Mouse (Mus musculus): ENCODE measurements around the gene Ythdc1. TPM values are rescaled to one million over a fixed set of nuclear protein-coding genes. Genes with fewer than 3 reads are reported as not detected.
A peak's percentile ranks its signal among the peaks of the same experiment; 100 is the strongest.

The Ythdc1 gene
- polyA plus RNA-seq (2015; fragmentation: Nextera tagmentation; extraction: Ambion mirVana), result 25.4 and 25.9 TPM in 2 replicates

GRCm38 (mm10) chr5:86803962-86804940 lies at the start of gene Ythdc1:
Ythdc1 (plus strand) TSS chr5:86804221.
- no peaks in the 10 kb centered on the region for H3K27me3 ChIP-seq (replicated peaks; ENCODE audit: control insufficient read depth, insufficient read depth, low read length)
- H3K9ac ChIP-seq (ENCODE audit: low read depth, low read length), result peak within 1 kb of the TSS; percentile 99
- no peaks in the 10 kb centered on the region for H3K36me3 ChIP-seq (ENCODE audit: control insufficient read depth, insufficient read depth, low read length)
- H3K9me3 ChIP-seq (ENCODE audit: control insufficient read depth, low read length), result no peaks in the 10 kb centered on the region
- peak within 1 kb of the TSS; percentile 99 for H3K27ac ChIP-seq (ENCODE audit: low read length)
- peak within 1 kb of the TSS; percentile 94 for H3K4me3 ChIP-seq (ENCODE audit: low read length)
- WGBS, result under 1% methylated on average over 78 of the region's 111 CpGs
- H3K4me1 ChIP-seq (ENCODE audit: control insufficient read depth, insufficient read depth, low read length), result peaks cover 3% of the 10 kb centered on the region
- ATAC-seq, result peak; percentile 99
- peak within 1 kb of the TSS; percentile 50 for H3K4me2 ChIP-seq (ENCODE audit: low read depth, low read length)

DNA sequence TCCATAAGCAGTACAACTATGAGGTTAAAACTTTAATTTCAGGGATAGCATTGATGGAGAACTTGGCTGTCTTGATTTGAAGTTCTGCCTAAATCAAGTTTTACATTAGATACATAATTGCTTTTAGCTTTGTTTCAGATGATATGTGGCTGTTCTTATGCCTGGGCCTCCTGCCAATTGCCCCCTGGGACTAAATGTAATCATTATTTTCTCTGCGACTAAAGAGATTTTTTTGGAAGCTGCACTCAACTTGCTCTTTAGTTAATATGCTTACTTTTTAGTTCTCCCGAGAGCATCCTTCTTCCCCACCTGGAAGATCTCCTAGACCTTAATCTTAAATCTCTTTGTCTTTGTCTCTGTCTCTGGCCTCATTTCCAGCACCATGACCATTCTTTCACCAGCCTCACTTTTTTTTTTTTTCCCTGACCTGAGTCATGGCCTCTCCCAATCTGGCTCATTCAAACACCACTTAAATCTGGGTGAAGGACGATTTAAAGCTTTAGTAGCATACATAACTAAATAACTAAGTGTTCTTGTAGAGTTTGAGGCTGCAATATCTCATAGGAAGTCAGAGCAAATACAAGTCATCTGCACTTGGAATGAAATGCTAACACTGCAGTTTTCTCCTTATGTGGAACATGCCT lies 34.9 kb upstream of the Ythdc1 start:
- Histone ChIP-seq H3K9ac (ENCODE audit: low read depth, low read length) (no peak overlapping the region), H3K27ac (ENCODE audit: low read length) (no peak overlapping the region), H3K9me3 (ENCODE audit: control insufficient read depth, low read length) (no peaks in the 10 kb centered on the region), H3K27me3 (replicated peaks; ENCODE audit: control insufficient read depth, insufficient read depth, low read length) (no peaks in the 10 kb centered on the region), H3K4me3 (ENCODE audit: low read length) (no peak overlapping the region), H3K36me3 (ENCODE audit: control insufficient read depth, insufficient read depth, low read length) (no peaks in the 10 kb centered on the region), H3K4me1 (ENCODE audit: control insufficient read depth, insufficient read depth, low read length) (0 out of 2 replicates have a peak, but pooled peaks cover 2% of the 10 kb centered on the region), H3K4me2 (ENCODE audit: low read depth, low read length) (no peak overlapping the region)
- 35% methylated on average over 3 of the region's 3 CpGs for WGBS
- peak; percentile 63 for ATAC-seq

GRCm38 (mm10) chr5:86771010-86771409 lies 33.0 kb upstream of the Ythdc1 start:
- no peaks in the 10 kb centered on the region for H3K27me3 ChIP-seq (replicated peaks; ENCODE audit: control insufficient read depth, insufficient read depth, low read length)
- H3K4me1 ChIP-seq (ENCODE audit: control insufficient read depth, insufficient read depth, low read length), result 0 out of 2 replicates have a peak, but pooled peaks cover 2% of the 10 kb centered on the region
- no peaks in the 10 kb centered on the region for H3K36me3 ChIP-seq (ENCODE audit: control insufficient read depth, insufficient read depth, low read length)

DNA sequence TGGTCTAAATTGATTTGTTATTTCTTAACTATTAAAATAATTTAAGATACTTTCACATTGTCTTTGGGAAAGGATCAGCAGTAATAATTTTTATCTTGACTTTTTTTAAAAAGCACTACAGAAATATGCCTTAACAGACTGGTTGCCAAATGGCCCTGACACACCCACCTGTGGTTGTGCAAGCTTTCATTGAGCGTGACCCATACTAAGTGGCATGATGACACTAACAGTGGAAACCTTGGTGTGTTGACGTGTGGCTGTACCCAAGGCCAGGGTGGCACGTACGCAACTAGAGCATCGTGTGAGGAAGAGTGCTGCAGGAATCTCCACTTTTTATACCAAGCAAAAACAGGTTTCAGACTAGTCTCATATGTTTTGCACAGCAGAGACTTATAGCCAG lies 27.1 kb upstream of the Ythdc1 start:
- H3K9ac ChIP-seq (ENCODE audit: low read depth, low read length), result no peak overlapping the region
- H3K4me1 ChIP-seq (ENCODE audit: control insufficient read depth, insufficient read depth, low read length), result 0 out of 2 replicates have a peak, but pooled peaks cover 2% of the 10 kb centered on the region
- no peak overlapping the region for H3K4me3 ChIP-seq (ENCODE audit: low read length)
- no peak overlapping the region for H3K4me2 ChIP-seq (ENCODE audit: low read depth, low read length)
- H3K27ac ChIP-seq (ENCODE audit: low read length), result no peak overlapping the region
- no peaks in the 10 kb centered on the region for H3K27me3 ChIP-seq (replicated peaks; ENCODE audit: control insufficient read depth, insufficient read depth, low read length)
- WGBS, result 90% methylated on average over 5 of the region's 5 CpGs
- H3K9me3 ChIP-seq (ENCODE audit: control insufficient read depth, low read length), result no peaks in the 10 kb centered on the region
- ATAC-seq, result no peak
- H3K36me3 ChIP-seq (ENCODE audit: control insufficient read depth, insufficient read depth, low read length), result no peaks in the 10 kb centered on the region

More at GRCm38 (mm10) chr5:86771010-86771409, 33.0 kb upstream of the Ythdc1 start:
- ATAC-seq, result no peak
- Histone ChIP-seq H3K9ac (ENCODE audit: low read depth, low read length) (no peak overlapping the region), H3K9me3 (ENCODE audit: control insufficient read depth, low read length) (no peaks in the 10 kb centered on the region), H3K27ac (ENCODE audit: low read length) (no peak overlapping the region), H3K4me2 (ENCODE audit: low read depth, low read length) (no peak overlapping the region), H3K4me3 (ENCODE audit: low read length) (no peak overlapping the region)

DNA sequence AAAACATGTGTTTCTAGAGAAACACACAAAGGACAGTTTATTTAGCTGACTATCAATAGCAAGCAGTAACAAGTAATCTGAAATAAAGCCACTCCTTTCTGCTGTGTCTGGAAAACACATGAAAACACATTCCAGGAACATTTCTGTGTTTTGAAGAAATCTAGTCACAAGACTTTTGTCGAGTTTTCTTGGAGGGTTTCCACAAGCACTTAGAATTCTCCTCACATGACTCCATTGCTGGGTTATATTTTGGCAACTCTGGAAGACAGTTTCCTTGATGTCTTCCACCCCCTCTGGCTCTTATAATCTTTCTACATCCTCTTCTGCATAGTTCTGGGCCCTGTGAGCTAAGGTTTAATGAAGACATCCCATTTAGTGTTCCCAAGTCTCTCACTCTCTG lies 25.6 kb upstream of the Ythdc1 start:
- Histone ChIP-seq H3K27me3 (replicated peaks; ENCODE audit: control insufficient read depth, insufficient read depth, low read length) (no peaks in the 10 kb centered on the region), H3K27ac (ENCODE audit: low read length) (no peak overlapping the region), H3K9me3 (ENCODE audit: control insufficient read depth, low read length) (no peaks in the 10 kb centered on the region), H3K4me3 (ENCODE audit: low read length) (no peak overlapping the region), H3K36me3 (ENCODE audit: control insufficient read depth, insufficient read depth, low read length) (no peaks in the 10 kb centered on the region), H3K4me1 (ENCODE audit: control insufficient read depth, insufficient read depth, low read length) (no peaks in the 10 kb centered on the region), H3K4me2 (ENCODE audit: low read depth, low read length) (no peak overlapping the region), H3K9ac (ENCODE audit: low read depth, low read length) (no peak overlapping the region)
- 51% methylated on average over 1 of the region's 1 CpGs for WGBS
- ATAC-seq, result no peak

- Histone ChIP-seq H3K9ac (ENCODE audit: low read depth, low read length) (no peak overlapping the region), H3K27ac (ENCODE audit: low read length) (no peak overlapping the region), H3K4me3 (ENCODE audit: low read length) (no peak overlapping the region), H3K27me3 (replicated peaks; ENCODE audit: control insufficient read depth, insufficient read depth, low read length) (no peaks in the 10 kb centered on the region), H3K36me3 (ENCODE audit: control insufficient read depth, insufficient read depth, low read length) (no peaks in the 10 kb centered on the region), H3K4me2 (ENCODE audit: low read depth, low read length) (no peak overlapping the region), H3K9me3 (ENCODE audit: control insufficient read depth, low read length) (no peaks in the 10 kb centered on the region), H3K4me1 (ENCODE audit: control insufficient read depth, insufficient read depth, low read length) (no peaks in the 10 kb centered on the region)
- no peak for ATAC-seq
- WGBS, result 60% methylated on average over 8 of the region's 8 CpGs
Observed at GRCm38 (mm10) chr5:86783059-86783458, 21.0 kb upstream of the Ythdc1 start.

GRCm38 (mm10) chr5:86784205-86784604 lies 19.8 kb upstream of the Ythdc1 start:
- Histone ChIP-seq H3K27me3 (replicated peaks; ENCODE audit: control insufficient read depth, insufficient read depth, low read length) (no peaks in the 10 kb centered on the region), H3K27ac (ENCODE audit: low read length) (no peak overlapping the region)

GRCm38 (mm10) chr5:86786798-86787197 lies 17.2 kb upstream of the Ythdc1 start:
- no peak overlapping the region for H3K4me3 ChIP-seq (ENCODE audit: low read length)
- H3K4me2 ChIP-seq (ENCODE audit: low read depth, low read length), result no peak overlapping the region
- no peaks in the 10 kb centered on the region for H3K4me1 ChIP-seq (ENCODE audit: control insufficient read depth, insufficient read depth, low read length)
- no peak for ATAC-seq
- H3K9me3 ChIP-seq (ENCODE audit: control insufficient read depth, low read length), result no peaks in the 10 kb centered on the region
- 35% methylated on average over 1 of the region's 1 CpGs for WGBS
- H3K36me3 ChIP-seq (ENCODE audit: control insufficient read depth, insufficient read depth, low read length), result no peaks in the 10 kb centered on the region
- no peaks in the 10 kb centered on the region for H3K27me3 ChIP-seq (replicated peaks; ENCODE audit: control insufficient read depth, insufficient read depth, low read length)
- no peak overlapping the region for H3K27ac ChIP-seq (ENCODE audit: low read length)
- no peak overlapping the region for H3K9ac ChIP-seq (ENCODE audit: low read depth, low read length)

More at GRCm38 (mm10) chr5:86784205-86784604, 19.8 kb upstream of the Ythdc1 start:
- H3K4me3 ChIP-seq (ENCODE audit: low read length), result no peak overlapping the region
- WGBS, result 71% methylated on average over 1 of the region's 1 CpGs
- no peaks in the 10 kb centered on the region for H3K36me3 ChIP-seq (ENCODE audit: control insufficient read depth, insufficient read depth, low read length)
- no peak overlapping the region for H3K4me2 ChIP-seq (ENCODE audit: low read depth, low read length)
- H3K4me1 ChIP-seq (ENCODE audit: control insufficient read depth, insufficient read depth, low read length), result no peaks in the 10 kb centered on the region
- no peak overlapping the region for H3K9ac ChIP-seq (ENCODE audit: low read depth, low read length)
- no peak for ATAC-seq
- H3K9me3 ChIP-seq (ENCODE audit: control insufficient read depth, low read length), result no peaks in the 10 kb centered on the region

GRCm38 (mm10) chr5:86789954-86790353 lies 14.1 kb upstream of the Ythdc1 start:
- Histone ChIP-seq H3K36me3 (ENCODE audit: control insufficient read depth, insufficient read depth, low read length) (no peaks in the 10 kb centered on the region), H3K4me3 (ENCODE audit: low read length) (no peak overlapping the region), H3K27ac (ENCODE audit: low read length) (no peak overlapping the region), H3K4me2 (ENCODE audit: low read depth, low read length) (no peak overlapping the region), H3K9me3 (ENCODE audit: control insufficient read depth, low read length) (no peaks in the 10 kb centered on the region), H3K4me1 (ENCODE audit: control insufficient read depth, insufficient read depth, low read length) (no peaks in the 10 kb centered on the region), H3K27me3 (replicated peaks; ENCODE audit: control insufficient read depth, insufficient read depth, low read length) (no peaks in the 10 kb centered on the region), H3K9ac (ENCODE audit: low read depth, low read length) (no peak overlapping the region)
- WGBS, result 35% methylated on average over 2 of the region's 2 CpGs
- no peak for ATAC-seq
